Mouse (Mus musculus): Measurements from ENCODE around the gene Prkcq. TPM values are rescaled to one million over a fixed set of nuclear protein-coding genes. Genes with fewer than 3 reads are reported as not detected.

Prkcq gene
- polyA plus RNA-seq, 1 experiment from 2014 or later = 2.1 TPM

DNA sequence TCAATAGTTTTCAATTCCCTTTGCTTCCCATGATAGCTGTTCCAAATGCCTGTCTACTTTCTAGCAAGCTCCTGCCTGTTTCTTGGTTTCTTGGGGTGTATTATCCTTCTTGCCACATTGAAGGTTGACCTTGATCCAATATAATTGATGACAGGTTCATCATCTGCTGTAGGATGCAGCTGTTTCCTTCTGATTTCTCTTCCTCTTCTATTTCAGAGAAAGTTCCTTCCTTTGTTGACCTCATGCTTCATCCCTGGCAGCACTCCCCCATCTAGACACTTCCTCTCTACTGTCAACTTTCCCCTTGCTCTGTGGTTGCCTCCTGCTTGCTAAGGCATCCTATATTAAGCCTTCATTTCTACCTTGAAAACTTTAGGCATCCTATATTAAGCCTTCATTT, 67.6 kb downstream of the Prkcq start:
- Histone ChIP-seq H3K27me3 (ENCODE audit: insufficient read depth, poor library complexity, severe bottlenecking) (no peaks in the 10 kb centered on the region), H3K36me3 (no peaks in the 10 kb centered on the region), H3K4me1 (no peaks in the 10 kb centered on the region), H3K4me3 (no peak overlapping the region), H3K9me3 (no peaks in the 10 kb centered on the region), H3K27ac (no peak overlapping the region)
- DNase-seq (ENCODE audit: low spot score) = no peak

DNA sequence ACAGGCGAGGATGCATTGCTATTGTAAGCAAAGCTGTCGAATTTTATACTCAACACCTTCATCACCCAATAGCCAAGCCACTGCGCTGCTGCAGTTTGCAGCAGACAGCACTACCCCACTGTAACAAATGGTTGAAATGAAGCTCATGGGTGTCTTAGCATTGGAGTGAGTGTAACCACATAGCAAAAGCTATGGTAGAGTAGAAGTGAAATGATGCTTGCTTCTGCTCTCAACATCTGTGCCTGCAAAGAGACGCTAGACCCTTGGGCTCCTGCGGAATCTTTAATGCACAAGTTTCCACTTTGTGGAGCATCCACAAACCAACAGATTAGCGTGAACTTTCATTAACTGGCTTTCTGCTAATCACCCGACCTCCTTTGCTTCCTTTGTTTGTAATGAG, 74.0 kb downstream of the Prkcq start:
- Histone ChIP-seq H3K9me3 (no peaks in the 10 kb centered on the region), H3K27me3 (ENCODE audit: insufficient read depth, poor library complexity, severe bottlenecking) (no peaks in the 10 kb centered on the region), H3K4me3 (no peak overlapping the region), H3K4me1 (no peaks in the 10 kb centered on the region), H3K36me3 (no peaks in the 10 kb centered on the region), H3K27ac (no peak overlapping the region)
- no peak for DNase-seq (ENCODE audit: low spot score)
- WGBS = 75% methylated on average over 7 of the region's 7 CpGs

DNA sequence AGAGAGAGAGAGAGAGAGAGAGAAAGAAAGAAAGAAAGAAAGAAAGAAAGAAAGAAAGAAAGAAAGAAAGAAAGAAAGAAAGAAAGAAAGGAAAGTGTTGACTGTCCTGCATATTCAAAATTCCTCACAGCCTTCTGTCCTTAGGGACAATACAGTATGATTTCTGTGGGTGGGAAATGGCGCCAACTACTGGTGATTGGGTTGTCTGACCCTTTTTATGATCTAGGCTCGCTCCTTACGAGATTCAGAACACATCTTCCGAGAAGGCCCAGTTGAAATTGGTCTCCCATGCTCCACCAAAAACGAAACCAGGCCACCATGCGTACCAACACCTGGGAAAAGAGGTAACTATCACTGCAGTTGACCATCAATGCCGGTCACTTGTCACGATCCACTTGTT, 82.0 kb downstream of the Prkcq start:
- DNase-seq (ENCODE audit: low spot score) = no peak

DNA sequence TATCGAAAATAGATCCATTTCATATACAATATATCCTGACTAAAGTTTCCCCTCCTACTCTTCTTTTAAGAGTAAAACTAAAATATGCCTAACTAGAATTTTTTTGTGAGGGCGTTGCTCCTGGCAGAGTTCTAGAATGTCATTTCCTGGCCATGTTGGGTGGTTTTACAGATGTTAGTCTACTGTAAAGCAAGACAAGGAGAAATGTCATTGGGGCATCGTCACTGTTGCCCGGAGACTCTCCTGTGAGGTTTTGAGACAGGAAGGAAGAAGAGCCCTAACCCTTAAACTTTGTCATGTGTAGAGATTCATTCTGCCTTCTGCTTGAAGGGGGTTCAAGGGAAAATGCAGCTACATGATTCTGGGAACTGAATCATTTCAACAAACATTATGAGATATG, 82.5 kb downstream of the Prkcq start:
- 83% methylated on average over 4 of the region's 4 CpGs for WGBS
- H3K9me3 ChIP-seq = no peaks in the 10 kb centered on the region
- no peaks in the 10 kb centered on the region for H3K36me3 ChIP-seq
- no peak overlapping the region for H3K4me3 ChIP-seq
- DNase-seq (ENCODE audit: low spot score) = no peak
- no peaks in the 10 kb centered on the region for H3K4me1 ChIP-seq
- H3K27me3 ChIP-seq (ENCODE audit: insufficient read depth, poor library complexity, severe bottlenecking) = no peaks in the 10 kb centered on the region
- no peak overlapping the region for H3K27ac ChIP-seq

More for the DNA sequence above, 82.0 kb downstream of the Prkcq start:
- H3K4me1 ChIP-seq = no peaks in the 10 kb centered on the region
- no peaks in the 10 kb centered on the region for H3K36me3 ChIP-seq
- no peak overlapping the region for H3K4me3 ChIP-seq
- H3K27ac ChIP-seq = no peak overlapping the region
- no peaks in the 10 kb centered on the region for H3K9me3 ChIP-seq
- no peaks in the 10 kb centered on the region for H3K27me3 ChIP-seq (ENCODE audit: insufficient read depth, poor library complexity, severe bottlenecking)
- WGBS = 54% methylated on average over 8 of the region's 8 CpGs

DNA sequence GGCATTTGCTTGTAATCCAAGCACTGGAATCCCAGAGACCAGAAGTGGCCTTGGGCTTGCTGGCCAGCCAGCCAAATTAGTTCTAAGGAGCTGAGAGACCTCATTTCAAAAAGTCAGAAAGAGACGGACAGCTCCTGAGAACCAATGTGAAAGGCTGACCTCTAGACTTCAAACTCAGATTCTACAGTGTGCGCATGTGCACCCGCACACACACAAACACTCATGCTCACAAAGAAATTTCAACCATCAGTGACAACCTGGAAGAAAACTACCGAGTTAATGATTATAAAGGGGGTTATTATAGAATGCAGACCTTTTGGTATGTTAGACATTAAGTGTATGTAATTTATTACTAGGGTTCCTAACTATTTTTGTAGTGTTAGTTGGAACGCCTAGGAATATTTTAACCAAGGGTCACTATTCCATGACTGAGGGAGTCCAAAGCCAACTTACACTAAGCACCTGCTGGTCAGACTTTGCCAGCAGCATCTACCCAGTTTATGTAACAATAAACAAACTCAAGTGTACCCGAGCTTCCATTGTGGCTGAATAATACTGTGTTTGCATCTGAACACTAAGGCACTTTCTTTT, 85.4 kb downstream of the Prkcq start:
- no peak for DNase-seq (ENCODE audit: low spot score)
- Histone ChIP-seq H3K27ac (no peak overlapping the region), H3K9me3 (no peaks in the 10 kb centered on the region), H3K36me3 (no peaks in the 10 kb centered on the region), H3K4me1 (no peaks in the 10 kb centered on the region), H3K4me3 (no peak overlapping the region), H3K27me3 (ENCODE audit: insufficient read depth, poor library complexity, severe bottlenecking) (no peaks in the 10 kb centered on the region)
- WGBS = 85% methylated on average over 6 of the region's 6 CpGs

DNA sequence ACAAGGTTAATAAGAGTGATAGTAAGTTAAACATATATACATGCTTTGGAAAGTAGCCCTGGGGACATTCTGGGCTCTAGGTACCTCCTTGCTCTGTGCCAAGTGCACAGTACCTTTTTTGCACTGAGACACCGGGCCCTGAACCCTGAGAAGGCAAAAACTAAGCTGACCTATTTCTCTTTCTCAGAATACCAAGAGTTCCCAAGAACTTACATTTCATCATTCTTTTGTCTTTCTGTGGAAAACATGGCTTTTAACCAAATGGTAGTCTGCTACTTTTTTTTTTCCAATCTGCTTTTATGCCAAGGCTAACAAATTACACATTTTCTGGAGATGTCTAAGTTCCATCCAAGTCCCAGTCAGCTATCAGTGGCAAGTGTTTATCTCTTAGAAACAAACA, 86.3 kb downstream of the Prkcq start:
- Histone ChIP-seq H3K4me1 (no peaks in the 10 kb centered on the region), H3K27ac (no peak overlapping the region), H3K27me3 (ENCODE audit: insufficient read depth, poor library complexity, severe bottlenecking) (no peaks in the 10 kb centered on the region), H3K36me3 (no peaks in the 10 kb centered on the region), H3K4me3 (no peak overlapping the region), H3K9me3 (no peaks in the 10 kb centered on the region)
- no peak for DNase-seq (ENCODE audit: low spot score)
- 82% methylated on average over 1 of the region's 1 CpGs for WGBS

DNA sequence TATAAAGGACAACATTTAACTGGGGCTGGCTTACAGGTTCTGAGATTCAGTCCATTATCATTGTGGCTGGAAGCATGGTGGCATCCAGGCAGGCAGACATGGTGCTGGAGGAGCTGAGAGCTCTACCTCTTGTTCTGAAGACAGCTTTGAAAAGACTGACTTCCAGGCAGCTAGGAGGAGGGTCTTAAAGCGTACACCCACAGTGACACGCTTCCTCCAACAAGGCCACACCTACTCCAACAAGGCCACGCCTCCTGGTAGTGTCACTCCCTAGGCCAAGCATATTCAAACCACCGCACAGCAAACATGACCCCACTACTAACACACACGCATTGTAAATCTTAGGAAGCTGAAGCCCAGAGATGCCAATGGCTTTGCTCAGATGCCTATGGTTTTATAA, 87.5 kb downstream of the Prkcq start:
- no peak for DNase-seq (ENCODE audit: low spot score)
- no peak overlapping the region for H3K4me3 ChIP-seq
- WGBS = 86% methylated on average over 5 of the region's 5 CpGs

DNA sequence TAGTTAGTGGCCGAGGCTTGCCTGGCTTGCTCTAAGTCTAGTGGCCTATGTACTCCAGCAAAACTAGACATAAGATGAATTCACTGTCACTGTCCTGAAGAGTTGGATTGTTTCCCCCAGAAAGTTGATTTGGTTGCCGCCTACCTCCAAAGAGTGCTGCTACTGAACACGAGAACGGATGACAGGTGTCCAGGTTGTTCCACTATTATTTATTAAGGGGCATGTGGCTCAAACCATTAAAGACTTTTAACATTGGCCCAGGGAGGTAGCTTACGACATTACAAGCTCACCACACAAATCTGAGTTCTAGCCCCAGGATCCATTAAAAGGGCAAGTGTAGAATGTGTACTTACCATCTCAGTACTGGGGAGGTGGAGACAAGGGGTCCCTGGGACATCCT, 92.9 kb downstream of the Prkcq start:
- WGBS = 87% methylated on average over 5 of the region's 5 CpGs

More for the DNA sequence above, 87.5 kb downstream of the Prkcq start:
- no peaks in the 10 kb centered on the region for H3K4me1 ChIP-seq
- H3K9me3 ChIP-seq = no peaks in the 10 kb centered on the region
- H3K27me3 ChIP-seq (ENCODE audit: insufficient read depth, poor library complexity, severe bottlenecking) = no peaks in the 10 kb centered on the region
- no peaks in the 10 kb centered on the region for H3K36me3 ChIP-seq
- H3K27ac ChIP-seq = no peak overlapping the region

DNA sequence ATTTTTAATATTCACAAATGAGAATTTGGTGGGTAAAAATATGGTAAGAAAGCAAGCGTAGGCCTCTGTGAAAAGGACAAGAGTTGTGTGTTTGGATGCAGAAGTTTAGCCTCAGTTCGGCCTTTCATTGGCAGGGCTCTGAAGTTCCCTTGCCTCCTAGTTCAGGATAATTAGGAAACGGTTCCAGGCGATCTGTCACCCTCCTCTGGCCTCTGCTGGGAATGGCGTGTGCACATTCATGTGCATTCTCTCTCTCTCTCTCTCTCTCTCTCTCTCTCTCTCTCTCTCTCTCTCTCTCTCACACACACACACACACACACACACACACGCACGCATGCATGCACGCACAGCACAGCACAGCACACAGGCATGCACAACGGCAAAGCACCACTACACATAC, 93.5 kb downstream of the Prkcq start:
- no peaks in the 10 kb centered on the region for H3K4me1 ChIP-seq
- DNase-seq (ENCODE audit: low spot score) = no peak
- no peaks in the 10 kb centered on the region for H3K9me3 ChIP-seq
- WGBS = 79% methylated on average over 9 of the region's 9 CpGs
- no peaks in the 10 kb centered on the region for H3K36me3 ChIP-seq
- H3K27ac ChIP-seq = no peak overlapping the region
- no peak overlapping the region for H3K4me3 ChIP-seq
- no peaks in the 10 kb centered on the region for H3K27me3 ChIP-seq (ENCODE audit: insufficient read depth, poor library complexity, severe bottlenecking)

More for the DNA sequence above, 92.9 kb downstream of the Prkcq start:
- no peaks in the 10 kb centered on the region for H3K27me3 ChIP-seq (ENCODE audit: insufficient read depth, poor library complexity, severe bottlenecking)
- H3K4me3 ChIP-seq = no peak overlapping the region
- no peak for DNase-seq (ENCODE audit: low spot score)
- H3K36me3 ChIP-seq = no peaks in the 10 kb centered on the region
- H3K4me1 ChIP-seq = no peaks in the 10 kb centered on the region
- H3K9me3 ChIP-seq = no peaks in the 10 kb centered on the region
- no peak overlapping the region for H3K27ac ChIP-seq

DNA sequence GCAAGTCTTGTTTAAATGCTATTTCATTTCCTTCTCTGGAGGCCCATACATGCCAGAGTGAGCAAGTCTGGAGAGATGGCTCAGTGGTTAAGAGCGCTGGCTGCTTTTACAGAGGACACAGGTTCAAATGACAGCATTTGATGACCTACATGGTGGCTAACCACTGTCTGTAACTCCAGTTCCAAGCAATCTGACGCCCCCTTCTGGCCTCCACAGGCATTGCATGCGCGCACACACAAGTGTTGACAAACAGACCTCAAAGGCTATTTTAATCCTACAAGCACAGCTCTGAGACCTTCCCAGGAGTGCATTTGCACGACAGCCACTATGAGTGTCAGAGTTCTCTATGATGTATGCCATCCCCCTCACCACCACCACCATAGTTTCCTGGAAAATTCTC, 94.4 kb downstream of the Prkcq start:
- H3K4me1 ChIP-seq = no peaks in the 10 kb centered on the region
- H3K9me3 ChIP-seq = no peaks in the 10 kb centered on the region
- no peak overlapping the region for H3K27ac ChIP-seq
- H3K36me3 ChIP-seq = no peaks in the 10 kb centered on the region
- 67% methylated on average over 5 of the region's 5 CpGs for WGBS
- no peak overlapping the region for H3K4me3 ChIP-seq
- DNase-seq (ENCODE audit: low spot score) = no peak
- no peaks in the 10 kb centered on the region for H3K27me3 ChIP-seq (ENCODE audit: insufficient read depth, poor library complexity, severe bottlenecking)

DNA sequence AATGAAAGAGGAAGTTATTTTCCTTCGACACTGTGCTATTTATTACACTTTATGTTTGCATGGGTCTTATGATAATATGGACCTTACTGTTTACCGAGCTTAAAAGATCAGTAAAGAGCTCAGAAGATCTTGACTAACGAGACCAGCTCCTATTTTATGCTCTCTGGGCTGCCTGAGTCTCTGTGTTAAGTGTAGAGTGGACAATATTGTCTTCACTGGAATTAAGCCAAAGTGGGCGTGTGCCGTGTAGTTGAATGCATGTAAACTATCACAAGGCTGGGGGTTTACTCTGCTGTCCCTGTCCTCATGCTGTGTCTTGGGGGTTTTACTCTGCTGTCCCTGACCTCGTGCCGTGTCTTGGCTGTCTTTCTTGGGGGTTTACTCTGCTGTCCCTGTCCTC, 107.1 kb downstream of the Prkcq start:
- 79% methylated on average over 7 of the region's 7 CpGs for WGBS
- no peak overlapping the region for H3K27ac ChIP-seq
- no peaks in the 10 kb centered on the region for H3K4me1 ChIP-seq
- H3K9me3 ChIP-seq = no peaks in the 10 kb centered on the region
- no peaks in the 10 kb centered on the region for H3K36me3 ChIP-seq
- no peak for DNase-seq (ENCODE audit: low spot score)
- H3K27me3 ChIP-seq (ENCODE audit: insufficient read depth, poor library complexity, severe bottlenecking) = no peaks in the 10 kb centered on the region
- H3K4me3 ChIP-seq = no peak overlapping the region

DNA sequence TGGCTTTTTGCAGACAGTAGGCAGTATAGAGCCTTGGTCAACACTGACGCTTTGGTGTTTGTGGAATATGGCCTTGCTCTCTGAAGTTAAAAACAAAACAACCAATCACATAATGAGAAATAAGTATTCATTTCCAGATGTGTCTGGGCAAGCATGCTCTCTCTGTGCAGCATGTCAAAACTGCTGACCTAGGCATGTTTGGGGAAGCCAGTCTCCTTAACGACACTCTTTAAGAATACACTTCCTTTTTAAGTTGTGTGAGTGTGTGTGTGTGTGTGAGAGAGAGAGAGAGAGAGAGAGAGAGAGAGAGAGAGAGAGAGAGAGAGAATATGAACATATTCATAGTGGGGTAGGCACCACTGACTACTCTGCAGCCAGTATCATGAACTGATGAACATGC, 108.3 kb downstream of the Prkcq start:
- WGBS = 83% methylated on average over 2 of the region's 2 CpGs
- no peak for DNase-seq (ENCODE audit: low spot score)
- Histone ChIP-seq H3K4me1 (no peaks in the 10 kb centered on the region), H3K27ac (no peak overlapping the region), H3K4me3 (no peak overlapping the region), H3K36me3 (no peaks in the 10 kb centered on the region), H3K27me3 (ENCODE audit: insufficient read depth, poor library complexity, severe bottlenecking) (no peaks in the 10 kb centered on the region), H3K9me3 (no peaks in the 10 kb centered on the region)

DNA sequence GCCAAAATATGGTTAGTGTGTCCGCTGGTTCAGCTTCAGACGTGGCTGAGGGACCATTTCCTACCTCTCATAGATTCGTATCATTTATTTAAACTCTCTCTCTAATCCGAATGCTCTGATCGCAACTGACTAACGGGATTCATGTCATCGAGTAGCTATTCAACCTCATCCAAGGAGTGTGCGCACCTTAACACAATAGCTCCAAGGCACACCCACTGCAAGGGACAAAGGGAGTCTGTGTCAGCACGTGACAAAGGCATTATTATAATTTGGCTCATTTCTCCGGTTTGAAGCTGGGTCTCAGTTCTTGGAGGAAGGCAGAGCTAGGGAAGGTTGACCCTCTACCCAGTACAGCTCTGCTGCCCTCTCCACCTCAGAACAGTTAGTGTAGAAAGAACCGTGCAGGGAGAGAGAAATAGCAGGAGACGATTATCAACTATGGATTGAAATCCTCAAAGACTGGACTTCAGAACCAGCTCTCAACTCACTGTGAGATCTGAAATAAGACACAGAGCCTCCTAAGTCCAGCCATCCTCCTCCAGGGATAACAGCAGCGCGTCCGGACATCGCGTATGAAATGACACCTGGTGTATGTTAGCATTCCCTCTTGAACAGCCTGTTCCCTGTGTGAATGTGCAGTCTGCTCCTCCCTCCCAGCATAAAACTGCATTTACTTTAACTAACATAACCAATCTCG, 116.1 kb downstream of the Prkcq start:
- Histone ChIP-seq H3K4me3 (no peak overlapping the region), H3K4me1 (no peaks in the 10 kb centered on the region), H3K27ac (no peak overlapping the region), H3K9me3 (no peaks in the 10 kb centered on the region), H3K27me3 (ENCODE audit: insufficient read depth, poor library complexity, severe bottlenecking) (no peaks in the 10 kb centered on the region), H3K36me3 (no peaks in the 10 kb centered on the region)
- 77% methylated on average over 18 of the region's 18 CpGs for WGBS
- DNase-seq (ENCODE audit: low spot score) = peak; percentile 69

DNA sequence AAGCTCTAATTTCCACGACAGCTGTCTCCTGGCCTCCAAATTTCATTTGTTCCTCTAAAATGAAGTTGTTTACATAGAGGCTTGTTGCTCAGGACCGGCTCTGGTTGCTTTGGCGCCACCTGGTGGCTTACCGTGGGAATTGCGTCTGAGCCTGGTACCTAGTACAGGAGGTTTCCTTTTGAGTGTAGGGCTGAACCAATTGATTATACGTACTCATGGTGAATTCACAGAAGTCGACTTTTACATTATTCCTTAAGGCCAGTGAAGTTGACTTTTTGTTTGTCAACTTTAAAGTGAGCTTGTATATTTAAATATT, 116.6 kb downstream of the Prkcq start:
- H3K27ac ChIP-seq = no peak overlapping the region
- H3K4me1 ChIP-seq = no peaks in the 10 kb centered on the region
- no peaks in the 10 kb centered on the region for H3K27me3 ChIP-seq (ENCODE audit: insufficient read depth, poor library complexity, severe bottlenecking)
- H3K36me3 ChIP-seq = no peaks in the 10 kb centered on the region
- DNase-seq (ENCODE audit: low spot score) = no peak
- H3K4me3 ChIP-seq = no peak overlapping the region
- no peaks in the 10 kb centered on the region for H3K9me3 ChIP-seq
- whole genome bisulfite sequencing = 9% methylated on average over 7 of the region's 7 CpGs

All from heart, embryonic 10.5 days (tissue).